In the genomic region with DNA sequence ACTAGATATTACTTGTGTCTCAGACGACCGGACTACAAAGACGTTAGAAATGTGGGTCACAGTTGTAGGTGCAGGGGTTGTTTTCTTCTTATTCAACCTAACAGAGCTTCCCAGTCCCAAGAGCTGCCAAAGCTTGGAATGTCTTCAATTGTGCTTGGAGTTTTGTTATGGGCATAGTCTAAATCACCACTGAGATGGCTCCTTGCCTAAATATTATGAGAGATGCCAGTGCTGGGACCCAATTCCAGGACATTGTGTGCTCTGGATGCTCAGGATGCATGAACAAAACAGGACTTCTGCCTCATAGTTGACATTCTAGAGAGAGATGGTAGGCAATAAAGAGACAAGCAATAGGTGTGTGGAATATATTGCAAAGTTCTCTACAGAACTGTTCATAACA, we compare ENCODE assay signal across 12 mouse cellular contexts.
"Had no signal": no experiment of that assay in that cellular context is flagged by ENCODE, and none has a peak within 500 bp of the region (broad histone marks: within the 10 kb centered on the region; RNA-seq: fewer than 3 reads in every experiment).

No protein-coding gene starts in this region.

- DNase-seq: lung, embryonic 14.5 days; lung, postnatal 10 days; lung, postnatal 4 days; midbrain, embryonic 14.5 days; retina, postnatal 1 day; right cerebral cortex, adult 18-20 months; right cerebral cortex, postnatal 25 days; right cerebral cortex, postnatal 4 days; spleen, adult 18-20 months; thymus, adult 18-20 months; thymus, postnatal 14 days; thymus, postnatal 36 days had no signal
